Mouse (Mus musculus): ENCODE measurements at regions not wholly inside any gene's neighbourhood (a gene's known extent, or its start where the extent isn't known, plus 50 kb on each side); places are given as distances from the start of the nearest gene placed in this dataset.
A peak's percentile ranks its signal among the peaks of the same experiment; 100 is the strongest.

GRCm38 (mm10) chr2:173342605-173343260 is 66.4 kb upstream of the Pmepa1 start:
- Histone ChIP-seq H3K27ac (no peak overlapping the region), H3K4me3 (ENCODE audit: low read length) (no peak overlapping the region), H3K36me3 (ENCODE audit: insufficient read depth, low read length) (no peaks in the 10 kb centered on the region), H3K4me1 (ENCODE audit: insufficient read depth, low read length) (peaks cover 22% of the 10 kb centered on the region), H3K27me3 (ENCODE audit: insufficient read depth, low read length) (no peaks in the 10 kb centered on the region), H3K9ac (replicated peaks; ENCODE audit: low read length) (no peak overlapping the region), H3K9me3 (ENCODE audit: low read length) (no peaks in the 10 kb centered on the region), H3K4me2 (ENCODE audit: low read depth, low read length) (no peak overlapping the region)
- WGBS = 28% methylated on average over 16 of the region's 16 CpGs
- ATAC-seq = peak; percentile 27; the same call in 1 of the 2 replicates
- peak; percentile 51 for DNase-seq (ENCODE audit: low spot score)
- no peak for TF ChIP-seq CTCF (IDR thresholded peaks at IDR 0.05; ENCODE audit: low read depth)

DNA sequence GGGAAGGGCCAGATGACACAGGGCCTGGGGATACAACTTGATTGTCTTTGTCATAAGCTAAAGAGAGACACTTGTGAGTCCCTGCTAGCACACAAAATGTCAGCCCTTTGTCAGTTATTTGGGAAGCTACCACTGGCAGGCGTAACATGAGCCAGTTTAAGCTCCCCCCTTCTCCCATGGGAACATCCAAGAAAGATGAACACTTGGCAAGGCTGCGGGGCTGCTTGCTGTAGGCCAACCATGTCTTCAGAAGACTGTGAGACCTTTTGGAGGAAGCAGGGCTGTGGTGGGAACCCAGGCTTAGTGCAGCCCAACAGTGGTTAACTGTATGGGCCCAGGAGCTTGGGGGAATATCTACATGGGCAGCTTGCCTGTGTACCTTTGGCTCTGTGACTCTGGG is 67.3 kb upstream of the Pmepa1 start:
- Histone ChIP-seq H3K9me3 (ENCODE audit: low read length) (no peaks in the 10 kb centered on the region), H3K4me1 (ENCODE audit: insufficient read depth, low read length) (peaks cover 22% of the 10 kb centered on the region), H3K27ac (no peak overlapping the region), H3K36me3 (ENCODE audit: insufficient read depth, low read length) (no peaks in the 10 kb centered on the region), H3K9ac (replicated peaks; ENCODE audit: low read length) (no peak overlapping the region), H3K4me3 (ENCODE audit: low read length) (no peak overlapping the region), H3K27me3 (ENCODE audit: insufficient read depth, low read length) (no peaks in the 10 kb centered on the region), H3K4me2 (ENCODE audit: low read depth, low read length) (no peak overlapping the region)
- TF ChIP-seq CTCF (IDR thresholded peaks at IDR 0.05; ENCODE audit: low read depth) = no peak
- no peak for DNase-seq (ENCODE audit: low spot score)
- WGBS = 62% methylated on average over 2 of the region's 2 CpGs
- no peak for ATAC-seq

GRCm38 (mm10) chr2:173344221-173344620 is 67.9 kb upstream of the Pmepa1 start:
- TF ChIP-seq CTCF (IDR thresholded peaks at IDR 0.05; ENCODE audit: low read depth) = no peak
- Histone ChIP-seq H3K4me3 (ENCODE audit: low read length) (no peak overlapping the region), H3K9ac (replicated peaks; ENCODE audit: low read length) (no peak overlapping the region), H3K27ac (no peak overlapping the region), H3K4me1 (ENCODE audit: insufficient read depth, low read length) (peaks cover 20% of the 10 kb centered on the region), H3K4me2 (ENCODE audit: low read depth, low read length) (no peak overlapping the region), H3K9me3 (ENCODE audit: low read length) (no peaks in the 10 kb centered on the region), H3K36me3 (ENCODE audit: insufficient read depth, low read length) (no peaks in the 10 kb centered on the region), H3K27me3 (ENCODE audit: insufficient read depth, low read length) (no peaks in the 10 kb centered on the region)
- no peak for ATAC-seq
- 90% methylated on average over 5 of the region's 5 CpGs for WGBS
- no peak for DNase-seq (ENCODE audit: low spot score)

DNA sequence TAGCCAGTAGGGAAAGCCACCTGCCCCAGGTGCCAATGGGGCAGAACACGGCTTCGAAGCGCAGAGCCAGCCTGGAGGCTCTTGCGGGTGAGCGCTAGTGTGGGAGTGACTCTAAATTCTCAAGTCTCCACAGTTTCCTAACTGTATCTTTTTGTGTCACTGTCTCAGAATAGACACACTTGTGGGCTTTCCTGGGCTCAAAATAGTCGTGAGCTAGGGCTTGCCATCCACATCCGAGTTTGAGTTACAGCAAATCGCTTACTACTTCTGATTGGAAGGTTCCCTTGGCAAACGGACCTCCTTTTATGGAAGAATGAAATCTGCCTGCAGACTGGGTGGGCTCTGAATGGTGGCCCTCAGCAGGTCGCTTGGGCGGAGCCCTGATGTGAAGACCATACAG is 71.0 kb upstream of the Pmepa1 start:
- 76% methylated on average over 11 of the region's 11 CpGs for WGBS
- no peak overlapping the region for H3K27ac ChIP-seq
- no peaks in the 10 kb centered on the region for H3K9me3 ChIP-seq (ENCODE audit: low read length)
- no peak overlapping the region for H3K4me2 ChIP-seq (ENCODE audit: low read depth, low read length)
- H3K27me3 ChIP-seq (ENCODE audit: insufficient read depth, low read length) = no peaks in the 10 kb centered on the region
- no peak overlapping the region for H3K9ac ChIP-seq (replicated peaks; ENCODE audit: low read length)
- no peaks in the 10 kb centered on the region for H3K36me3 ChIP-seq (ENCODE audit: insufficient read depth, low read length)
- DNase-seq (ENCODE audit: low spot score) (no peak), ATAC-seq (no peak)
- peaks cover 12% of the 10 kb centered on the region for H3K4me1 ChIP-seq (ENCODE audit: insufficient read depth, low read length)
- no peak overlapping the region for H3K4me3 ChIP-seq (ENCODE audit: low read length)
- no peak for TF ChIP-seq CTCF (IDR thresholded peaks at IDR 0.05; ENCODE audit: low read depth)

- 90% methylated on average over 3 of the region's 3 CpGs for WGBS
- TF ChIP-seq CTCF (IDR thresholded peaks at IDR 0.05; ENCODE audit: low read depth) = no peak
Measured at GRCm38 (mm10) chr2:173348757-173349156, 72.4 kb upstream of the Pmepa1 start.

GRCm38 (mm10) chr2:173349510-173349909 is 73.2 kb upstream of the Pmepa1 start:
- ATAC-seq (no peak), DNase-seq (ENCODE audit: low spot score) (no peak)
- no peak overlapping the region for H3K9ac ChIP-seq (replicated peaks; ENCODE audit: low read length)
- H3K4me2 ChIP-seq (ENCODE audit: low read depth, low read length) = no peak overlapping the region
- no peak for TF ChIP-seq CTCF (IDR thresholded peaks at IDR 0.05; ENCODE audit: low read depth)
- WGBS = 78% methylated on average over 9 of the region's 9 CpGs
- no peak overlapping the region for H3K4me3 ChIP-seq (ENCODE audit: low read length)
- no peaks in the 10 kb centered on the region for H3K36me3 ChIP-seq (ENCODE audit: insufficient read depth, low read length)
- H3K9me3 ChIP-seq (ENCODE audit: low read length) = no peaks in the 10 kb centered on the region
- H3K4me1 ChIP-seq (ENCODE audit: insufficient read depth, low read length) = peaks cover 11% of the 10 kb centered on the region
- no peak overlapping the region for H3K27ac ChIP-seq
- H3K27me3 ChIP-seq (ENCODE audit: insufficient read depth, low read length) = no peaks in the 10 kb centered on the region

More at GRCm38 (mm10) chr2:173348757-173349156, 72.4 kb upstream of the Pmepa1 start:
- Histone ChIP-seq H3K9ac (replicated peaks; ENCODE audit: low read length) (no peak overlapping the region), H3K27me3 (ENCODE audit: insufficient read depth, low read length) (no peaks in the 10 kb centered on the region), H3K36me3 (ENCODE audit: insufficient read depth, low read length) (no peaks in the 10 kb centered on the region), H3K4me1 (ENCODE audit: insufficient read depth, low read length) (peaks cover 11% of the 10 kb centered on the region), H3K9me3 (ENCODE audit: low read length) (no peaks in the 10 kb centered on the region), H3K4me3 (ENCODE audit: low read length) (no peak overlapping the region), H3K27ac (no peak overlapping the region), H3K4me2 (ENCODE audit: low read depth, low read length) (no peak overlapping the region)
- DNase-seq (ENCODE audit: low spot score) = no peak
- no peak for ATAC-seq

- H3K4me2 ChIP-seq (ENCODE audit: low read depth, low read length) = no peak overlapping the region
- H3K4me1 ChIP-seq (ENCODE audit: insufficient read depth, low read length) = peaks cover 11% of the 10 kb centered on the region
- H3K27ac ChIP-seq = no peak overlapping the region
- 90% methylated on average over 4 of the region's 4 CpGs for WGBS
- DNase-seq (ENCODE audit: low spot score) (no peak), ATAC-seq (no peak)
- no peaks in the 10 kb centered on the region for H3K9me3 ChIP-seq (ENCODE audit: low read length)
- H3K36me3 ChIP-seq (ENCODE audit: insufficient read depth, low read length) = no peaks in the 10 kb centered on the region
- no peak for TF ChIP-seq CTCF (IDR thresholded peaks at IDR 0.05; ENCODE audit: low read depth)
- no peak overlapping the region for H3K9ac ChIP-seq (replicated peaks; ENCODE audit: low read length)
- no peaks in the 10 kb centered on the region for H3K27me3 ChIP-seq (ENCODE audit: insufficient read depth, low read length)
- H3K4me3 ChIP-seq (ENCODE audit: low read length) = no peak overlapping the region
Measured at GRCm38 (mm10) chr2:173349910-173350309, 73.6 kb upstream of the Pmepa1 start.

Data from hindbrain, postnatal 0 days (tissue).